Mouse (Mus musculus) hindbrain, embryonic 11.5 days (tissue): ENCODE data around the gene Dag1. TPM values are rescaled to one million over a fixed set of nuclear protein-coding genes. Genes with fewer than 3 reads are reported as not detected.

Source experiments
- ATAC-seq: fragments of 200-750 bp; cut with Nextera tagmentation; 2 replicates; pipeline ENCODE4 v1.8.0; 2017; ENCODE audit warnings: mild to moderate bottlenecking, moderate TSS enrichment, moderate library complexity; ENCODE audit not compliant: low FRiP score
- DNase-seq: peaks from one replicate; pipeline ENCODE4 v3.0.0-alpha.2; 2015; ENCODE audit warnings: low spot score
- H3K27ac ChIP-seq: fragments of 300-500 bp; sonication (generic); 2 replicates; pipeline ENCODE4 v1.5.1; 2014; ENCODE audit warnings: mild to moderate bottlenecking, low read depth, low read length
- H3K27me3 ChIP-seq: fragments of 300-500 bp; sonication (generic); 2 replicates; pipeline ENCODE4 v1.6.1; 2014; ENCODE audit warnings: mild to moderate bottlenecking, low read length, moderate library complexity, mixed read lengths; ENCODE audit not compliant: control insufficient read depth, insufficient read depth
- H3K36me3 ChIP-seq: fragments of 300-500 bp; sonication (generic); 2 replicates; pipeline ENCODE4 v1.6.1; 2014; ENCODE audit warnings: mild to moderate bottlenecking, low read length, moderate library complexity, mixed read lengths; ENCODE audit not compliant: control insufficient read depth, insufficient read depth
- H3K4me1 ChIP-seq: fragments of 300-500 bp; sonication (generic); replicated peaks from 2 replicates; pipeline ENCODE4 v1.6.1; 2014; ENCODE audit warnings: low read length, mixed read lengths; ENCODE audit not compliant: control insufficient read depth, insufficient read depth
- H3K4me2 ChIP-seq: fragments of 300-500 bp; sonication (generic); replicated peaks from 2 replicates; pipeline ENCODE4 v1.6.1; 2014; ENCODE audit warnings: mild to moderate bottlenecking, low read depth, low read length
- H3K4me3 ChIP-seq: fragments of 300-500 bp; sonication (generic); 2 replicates; pipeline ENCODE4 v1.5.1; 2014; ENCODE audit warnings: low read depth, low read length
- H3K9ac ChIP-seq: fragments of 300-500 bp; sonication (generic); 2 replicates; pipeline ENCODE4 v1.6.1; 2014; ENCODE audit warnings: low read depth, low read length
- H3K9me3 ChIP-seq: fragments of 300-500 bp; sonication (generic); 2 replicates; pipeline ENCODE4 v1.6.1; 2016; ENCODE audit warnings: low read length; ENCODE audit not compliant: control insufficient read depth
- WGBS: fragments of 180-500 bp; shearing (Covaris S2); extraction: QIAGEN DNeasy Blood & Tissue Kit; methylation state at CpG from one replicate; pipeline ENCODE4 v1.1.7; 2014; 5-methylcytosine and 5-hydroxymethylcytosine counted together
- polyA plus RNA-seq: library from polyadenylated mRNA; unstranded; fragments of >200 nt; fragmentation: Nextera tagmentation; extraction: Ambion mirVana; gene quantifications from 2 replicates; pipeline ENCODE4 v1.2.1, GENCODE M21; 2014

Gene Dag1
- 51.0 and 52.0 TPM in 2 replicates for polyA plus RNA-seq

DNA sequence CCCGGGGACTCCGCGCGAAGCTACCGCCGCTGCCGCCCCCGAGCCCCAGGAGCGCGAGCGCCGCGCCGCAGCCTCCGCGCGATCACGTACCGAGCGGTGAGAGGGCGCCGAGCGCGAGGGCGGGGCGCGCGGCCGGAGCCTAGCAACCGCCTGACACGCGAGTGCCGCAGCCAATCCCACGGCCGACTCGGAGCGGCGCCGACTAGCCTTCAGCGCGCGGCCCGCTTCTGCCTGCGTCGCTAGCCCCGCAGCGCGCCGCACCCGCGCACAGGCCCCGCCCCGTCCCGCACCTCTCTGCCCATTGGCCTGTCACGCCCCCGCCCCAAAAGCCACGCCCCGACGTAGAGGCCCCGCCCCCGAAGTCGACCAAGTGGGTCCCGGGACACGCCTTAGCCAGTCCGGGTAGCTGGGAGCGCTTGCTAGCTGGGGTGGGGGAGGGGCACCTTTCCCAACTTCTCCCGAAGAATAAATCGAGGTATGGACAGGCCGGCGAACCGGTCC is at the start of gene Dag1:
TSS of gene Dag1 (minus strand) at position 269 of the 501 bp plus-strand sequence.
- peak within 1 kb of the TSS; percentile 80 for H3K4me2 ChIP-seq
- ATAC-seq = peak; percentile 98
- no peaks in the 10 kb centered on the region for H3K27me3 ChIP-seq
- H3K4me1 ChIP-seq = no peaks in the 10 kb centered on the region
- peak within 1 kb of the TSS; percentile 84 for H3K27ac ChIP-seq
- under 1% methylated on average over 56 of the region's 71 CpGs for WGBS
- peak within 1 kb of the TSS; percentile 87 for H3K9ac ChIP-seq
- peak; percentile 99 for DNase-seq
- no peaks in the 10 kb centered on the region for H3K36me3 ChIP-seq
- H3K9me3 ChIP-seq = no peaks in the 10 kb centered on the region
- peak within 1 kb of the TSS; percentile 87 for H3K4me3 ChIP-seq

DNA sequence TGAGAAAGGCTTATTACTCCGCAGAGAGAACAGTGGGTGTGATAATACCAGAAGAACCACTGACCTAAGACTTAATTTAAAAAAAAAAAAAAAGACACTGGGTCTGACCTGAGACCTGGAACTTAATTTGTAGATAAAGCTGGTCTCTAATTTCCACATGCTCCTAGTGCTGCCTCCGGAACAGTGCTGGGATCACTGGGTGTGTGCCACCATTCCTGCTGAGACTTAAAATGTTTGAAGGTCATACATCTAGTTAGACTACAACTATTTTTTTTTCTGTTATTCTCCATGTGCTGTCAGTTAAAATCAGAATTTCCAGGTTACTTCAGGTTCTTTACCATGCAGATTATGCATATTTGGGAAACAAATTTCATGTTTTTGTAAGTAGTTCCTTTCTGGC is 44.4 kb upstream of the Dag1 start:
- Histone ChIP-seq H3K4me3 (peak overlapping the region; percentile 88), H3K4me1 (peaks cover 4% of the 10 kb centered on the region; the same call in 1 of the 2 replicates), H3K27ac (no peak overlapping the region), H3K27me3 (no peaks in the 10 kb centered on the region), H3K36me3 (no peaks in the 10 kb centered on the region), H3K9ac (0 out of 2 replicates have a peak overlapping the region, but pooled peaks have one; percentile 5), H3K9me3 (no peaks in the 10 kb centered on the region), H3K4me2 (peak overlapping the region; percentile 39)
- 83% methylated on average over 2 of the region's 2 CpGs for WGBS
- ATAC-seq (no peak), DNase-seq (no peak)

DNA sequence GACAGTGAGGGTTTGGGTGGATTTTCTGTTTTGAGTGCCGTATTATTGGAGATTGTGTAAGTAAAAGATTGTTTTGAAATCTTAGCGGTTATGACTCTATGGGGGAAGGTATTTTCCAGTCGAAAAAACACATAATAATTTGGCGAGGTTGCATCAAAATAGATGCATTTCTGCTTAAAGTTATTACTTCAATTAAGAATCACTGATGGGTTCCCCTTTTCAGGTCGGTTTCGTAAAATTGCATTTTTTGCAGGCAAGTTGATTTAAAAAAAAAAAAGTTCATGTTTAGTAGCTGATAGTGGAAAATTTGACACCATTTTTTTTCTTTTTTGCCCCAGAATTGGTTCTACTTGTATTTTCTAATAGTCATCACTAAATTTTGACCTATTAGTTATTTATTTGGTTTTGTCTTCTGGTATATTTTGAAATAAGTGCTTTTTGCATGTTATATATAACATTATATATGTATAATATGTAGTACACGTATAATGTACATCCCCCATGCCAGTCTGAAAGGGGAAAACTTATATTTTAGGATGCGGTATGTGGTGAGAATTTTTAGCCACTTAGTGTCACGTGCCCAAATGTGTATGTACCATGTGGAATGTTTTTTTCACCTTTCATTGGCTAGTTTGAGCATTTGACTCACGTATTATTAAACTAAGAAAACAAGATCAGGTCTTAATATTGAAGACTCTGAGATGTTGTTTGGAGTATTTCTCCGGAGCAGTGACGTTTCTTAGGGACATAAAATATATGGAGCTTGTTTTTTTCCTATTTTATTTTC is 43.5 kb upstream of the Dag1 start:
- DNase-seq (no peak), ATAC-seq (no peak)
- Histone ChIP-seq H3K4me1 (peaks cover 4% of the 10 kb centered on the region; the same call in 1 of the 2 replicates), H3K36me3 (no peaks in the 10 kb centered on the region), H3K4me3 (peak overlapping the region; percentile 88), H3K9me3 (no peaks in the 10 kb centered on the region), H3K27me3 (no peaks in the 10 kb centered on the region), H3K4me2 (peak overlapping the region; percentile 39), H3K9ac (peak overlapping the region; percentile 93), H3K27ac (peak overlapping the region; percentile 100; the same call in 1 of the 2 replicates)
- 29% methylated on average over 12 of the region's 12 CpGs for WGBS

DNA sequence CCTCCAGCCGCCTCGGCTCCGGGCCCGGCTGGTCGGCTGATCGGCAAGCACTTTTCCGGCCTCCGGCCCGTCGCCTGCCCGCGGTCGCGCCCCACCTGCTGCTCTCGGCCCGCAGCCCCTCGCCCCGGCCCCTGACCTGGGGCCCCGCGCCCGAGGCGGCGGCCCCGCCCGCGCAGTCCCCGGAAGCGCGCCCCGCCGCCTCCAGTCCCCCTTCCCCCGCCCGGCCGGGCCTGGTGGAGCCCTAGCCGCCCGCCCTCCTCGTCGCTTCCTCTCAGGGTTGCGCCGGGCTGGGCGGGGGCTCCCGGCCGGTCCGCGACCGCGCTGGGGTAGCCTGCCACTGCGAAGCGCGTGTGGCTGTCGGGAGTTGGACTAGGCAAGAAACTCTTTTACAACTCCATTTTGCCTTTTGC is 42.8 kb upstream of the Dag1 start:
- H3K9ac ChIP-seq = peak overlapping the region; percentile 93
- peak overlapping the region; percentile 88 for H3K4me3 ChIP-seq
- peak overlapping the region; percentile 39 for H3K4me2 ChIP-seq
- H3K9me3 ChIP-seq = no peaks in the 10 kb centered on the region
- H3K36me3 ChIP-seq = no peaks in the 10 kb centered on the region
- H3K27ac ChIP-seq = peak overlapping the region; percentile 100
- DNase-seq = peak; percentile 84
- WGBS = under 1% methylated on average over 21 of the region's 51 CpGs
- peak; percentile 78 for ATAC-seq
- no peaks in the 10 kb centered on the region for H3K27me3 ChIP-seq
- peaks cover 4% of the 10 kb centered on the region; the same call in 1 of the 2 replicates for H3K4me1 ChIP-seq

DNA sequence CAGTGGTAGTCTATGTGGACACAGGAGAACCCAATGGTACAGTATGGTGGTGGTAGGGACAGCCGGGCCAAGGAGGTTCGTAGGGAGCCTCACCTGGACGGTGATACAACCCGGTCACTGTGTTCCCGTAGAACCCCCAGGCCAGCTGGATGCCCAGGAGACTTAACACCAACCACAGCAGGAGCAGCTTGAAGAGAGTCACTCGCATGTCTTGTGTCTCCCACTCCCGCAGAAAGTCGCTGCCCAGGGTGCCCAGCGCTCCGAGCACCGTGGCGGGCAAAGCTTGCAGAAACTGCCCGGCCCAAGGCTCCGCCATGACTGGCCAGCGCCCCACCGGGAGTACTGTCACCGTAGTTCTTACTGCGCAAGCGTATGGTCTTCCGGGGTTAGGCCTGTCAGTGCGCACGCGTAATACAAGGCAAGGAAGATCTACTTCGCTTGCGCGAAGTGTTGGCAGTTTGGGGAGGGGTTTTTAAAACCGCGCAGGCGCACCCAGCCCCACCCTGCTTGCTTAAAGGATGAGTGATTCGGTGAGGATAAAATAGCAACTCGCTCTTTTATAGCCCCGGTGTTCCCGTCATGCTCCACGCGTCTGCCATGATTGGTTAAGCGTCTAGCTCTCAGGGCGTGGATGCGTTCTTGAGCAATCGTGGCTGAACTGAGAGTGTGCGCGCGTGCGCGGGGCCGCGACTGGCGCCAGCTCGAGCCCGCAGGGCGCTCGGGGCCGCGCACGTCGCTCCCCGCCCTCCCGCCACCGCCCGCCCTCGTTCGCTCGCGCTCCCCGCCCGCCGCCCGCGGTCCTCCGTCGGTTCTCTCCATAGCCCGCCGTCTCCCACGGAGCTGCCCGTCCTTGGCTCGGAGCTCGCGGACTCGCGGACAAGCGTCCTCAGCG is 42.1 kb upstream of the Dag1 start, which contains the start of the genes Rhoa and Tcta:
TSS of gene Rhoa (plus strand) at position 501 of the 892 bp plus-strand sequence.
TSS of gene Tcta (minus strand) at position 532 of the 892 bp plus-strand sequence.
- Histone ChIP-seq H3K9ac (peak within 1 kb of the TSS; percentile 93), H3K4me1 (peaks cover 4% of the 10 kb centered on the region; the same call in 1 of the 2 replicates), H3K4me2 (peak within 1 kb of the TSS; percentile 88), H3K27ac (peak within 1 kb of the TSS; percentile 100), H3K27me3 (no peaks in the 10 kb centered on the region), H3K9me3 (no peaks in the 10 kb centered on the region), H3K36me3 (no peaks in the 10 kb centered on the region), H3K4me3 (peak within 1 kb of the TSS; percentile 88)
- 2% methylated on average over 79 of the region's 81 CpGs for WGBS
- ATAC-seq (peak; percentile 98), DNase-seq (peak; percentile 99)

DNA sequence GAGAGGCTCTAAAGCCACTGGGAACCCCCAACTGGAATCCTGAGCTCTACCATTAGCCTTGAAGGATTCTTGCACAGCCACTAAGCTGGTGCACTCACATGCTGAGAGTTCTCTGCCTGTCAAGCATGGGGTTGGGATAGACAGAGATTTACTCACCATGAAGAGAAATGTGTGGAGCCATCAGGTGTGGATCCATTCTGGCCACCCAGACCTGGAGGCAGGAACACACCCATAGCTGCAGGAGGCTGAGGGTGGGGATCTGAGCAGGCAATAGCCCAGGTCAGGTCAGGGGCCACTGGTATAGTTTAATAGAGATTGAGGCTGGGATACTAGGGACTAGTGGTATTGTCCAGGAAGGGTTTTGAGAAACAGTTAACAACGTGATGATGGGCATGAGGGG is 41.4 kb upstream of the Dag1 start:
- H3K4me2 ChIP-seq = peak overlapping the region; percentile 88
- ATAC-seq (no peak; the same call in 1 of the 2 replicates), DNase-seq (no peak)
- WGBS = 7% methylated on average over 1 of the region's 1 CpGs
- H3K4me3 ChIP-seq = peak overlapping the region; percentile 88
- H3K9me3 ChIP-seq = no peaks in the 10 kb centered on the region
- peak overlapping the region; percentile 100 for H3K27ac ChIP-seq
- no peaks in the 10 kb centered on the region for H3K27me3 ChIP-seq
- peak overlapping the region; percentile 68 for H3K9ac ChIP-seq
- no peaks in the 10 kb centered on the region for H3K36me3 ChIP-seq
- H3K4me1 ChIP-seq = peaks cover 4% of the 10 kb centered on the region; the same call in 1 of the 2 replicates

GRCm38 (mm10) chr9:108304716-108305115 is 41.0 kb upstream of the Dag1 start:
- 90% methylated on average over 4 of the region's 4 CpGs for WGBS
- Histone ChIP-seq H3K27me3 (no peaks in the 10 kb centered on the region), H3K4me3 (peak overlapping the region; percentile 88), H3K9me3 (no peaks in the 10 kb centered on the region), H3K27ac (no peak overlapping the region), H3K4me2 (peak overlapping the region; percentile 88; the same call in 1 of the 2 replicates), H3K9ac (peak overlapping the region; percentile 68), H3K4me1 (peaks cover 4% of the 10 kb centered on the region; the same call in 1 of the 2 replicates), H3K36me3 (no peaks in the 10 kb centered on the region)
- DNase-seq (no peak), ATAC-seq (no peak)

- no peaks in the 10 kb centered on the region for H3K36me3 ChIP-seq
- H3K27ac ChIP-seq = no peak overlapping the region
- H3K4me3 ChIP-seq = no peak overlapping the region
- DNase-seq (no peak), ATAC-seq (no peak)
- H3K9ac ChIP-seq = no peak overlapping the region
- peaks cover 6% of the 10 kb centered on the region; the same call in 1 of the 2 replicates for H3K4me1 ChIP-seq
- WGBS = 88% methylated on average over 3 of the region's 3 CpGs
- no peaks in the 10 kb centered on the region for H3K9me3 ChIP-seq
- H3K27me3 ChIP-seq = no peaks in the 10 kb centered on the region
- H3K4me2 ChIP-seq = no peak overlapping the region
Measured at GRCm38 (mm10) chr9:108301853-108302252, 38.1 kb upstream of the Dag1 start.
